Mouse (Mus musculus) G1E (cell line): ENCODE measurements around the gene Trove2.

Experiments used
- CTCF ChIP-seq: IDR thresholded peaks from 2 replicates; pipeline ENCODE4 v1.5.1; 2012; ENCODE audit warnings: low read depth, low read length, inconsistent platforms, mixed read lengths
- GATA1 ChIP-seq: IDR thresholded peaks from 2 replicates; pipeline ENCODE4 v1.6.1; 2012; ENCODE audit warnings: borderline replicate concordance, low read length, inconsistent platforms, mixed read lengths
- POLR2AphosphoS5 ChIP-seq: IDR thresholded peaks from 2 replicates; pipeline ENCODE4 v1.6.1; 2012; ENCODE audit warnings: low read depth, low read length, inconsistent platforms; ENCODE audit not compliant: insufficient replicate concordance

DNA sequence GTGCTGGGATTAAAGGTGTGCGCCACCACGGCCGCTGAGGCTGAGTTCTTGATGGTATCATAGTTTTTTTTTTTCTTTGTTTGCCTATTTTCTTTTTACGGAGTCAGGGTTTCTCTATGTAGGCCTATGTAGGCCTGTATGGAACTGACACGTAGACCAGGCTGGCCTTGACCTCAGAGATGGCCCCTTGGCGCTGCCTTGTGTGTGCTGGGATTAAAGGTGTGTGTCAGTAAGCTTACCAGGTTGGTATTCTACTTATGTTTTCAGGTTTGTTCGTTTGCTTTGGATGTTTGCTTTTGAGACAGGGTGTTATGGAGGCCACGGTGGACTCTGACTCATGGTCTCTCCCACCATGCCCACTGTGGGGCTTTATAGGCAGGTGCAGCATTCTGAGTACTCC lies 14.7 kb downstream of the Trove2 start:
- TF ChIP-seq CTCF (no peak), GATA1 (no peak), POLR2AphosphoS5 (no peak)
